Comparison of ENCODE assay signal across 8 mouse cellular contexts in genomic region chr4:105941785-105942184, GRCm38 (mm10).
DNase-seq lines count a peak whose midpoint lies in the region; TF ChIP-seq lines count a peak whose summit lies in the region.

No protein-coding gene starts in this region.

- TF ChIP-seq CTCF in spleen, adult 2 months (IDR thresholded peaks at IDR 0.05; ENCODE audit: extremely low read depth, insufficient read depth, insufficient read length, insufficient replicate concordance): peak; percentile 27; the same call in 1 of the 2 replicates

- H3K27me3 ChIP-seq in spleen, adult 2 months (ENCODE audit: control insufficient read depth, insufficient read depth, low read length): no peaks in the 10 kb centered on the region

- WGBS in spleen, adult 2 months: 39% methylated on average over 7 of the region's 7 CpGs

- no peaks in the 10 kb centered on the region for H3K36me3 ChIP-seq in spleen, adult 2 months (ENCODE audit: control insufficient read depth, insufficient read depth, low read length)

- peak; percentile 19 to 20 for DNase-seq in cerebellum, adult 18-20 months
- no peak for DNase-seq in cerebellum, adult 11-12 months
- DNase-seq in spleen, adult 2 months (ENCODE audit: low read depth in 1 of 2, low spot score in 2 of 2): peak in 1 of 2 experiments; percentile 9
- no peak for DNase-seq in spleen, postnatal 14 days (ENCODE audit: low spot score in 2 of 2)
- DNase-seq in embryo, embryonic 9.5 days (ENCODE audit: extremely low spot score): peak; percentile 65
- peak; percentile 39 to 76 for DNase-seq in layer of hippocampus, adult 18-20 months (ENCODE audit: low spot score in 2 of 2)
- peak; percentile 65 for DNase-seq in lung, postnatal 14 days
- peak; percentile 30 for DNase-seq in thymus, postnatal 25 days

- no peak overlapping the region for H3K27ac ChIP-seq in spleen, adult 2 months (ENCODE audit: insufficient read depth, low read length)

- no peaks in the 10 kb centered on the region for H3K4me1 ChIP-seq in spleen, adult 2 months (ENCODE audit: control insufficient read depth, insufficient read depth, insufficient read length)

- no peak overlapping the region for H3K4me3 ChIP-seq in spleen, adult 2 months (ENCODE audit: extremely low read depth, insufficient read depth, insufficient read length)

- no peak for TF ChIP-seq POLR2A in spleen, adult 2 months (IDR thresholded peaks at IDR 0.05; ENCODE audit: low read depth, low read length)

Comparison
In these comparisons a context has a peak if more than half of its experiments do, and no peak if none do; other contexts are left out.
1. DNase-seq: peak in cerebellum, adult 18-20 months (2 of 2), embryo, embryonic 9.5 days (single experiment), layer of hippocampus, adult 18-20 months (2 of 2), lung, postnatal 14 days (single experiment) and thymus, postnatal 25 days (single experiment); none in cerebellum, adult 11-12 months (single experiment) and spleen, postnatal 14 days (0 of 2).